Mouse (Mus musculus) midbrain, embryonic 14.5 days (tissue): ENCODE data around the gene Ralb. TPM values are rescaled to one million over a fixed set of nuclear protein-coding genes. Genes with fewer than 3 reads are reported as not detected.
A peak's percentile ranks its signal among the peaks of the same experiment; 100 is the strongest.

Experiments used
- ATAC-seq: fragments of 200-750 bp; cut with Nextera tagmentation; 2 replicates; pipeline ENCODE4 v1.8.0; 2017; ENCODE audit warnings: moderate number of reproducible peaks, moderate library complexity; ENCODE audit not compliant: low FRiP score, low TSS enrichment
- DNase-seq: peaks from one replicate; pipeline ENCODE4 v3.0.0-alpha.2; 2015
- H3K27ac ChIP-seq: fragments of 300-500 bp; sonication (generic); replicated peaks from 2 replicates; pipeline ENCODE4 v1.5.1; 2014; ENCODE audit warnings: mild to moderate bottlenecking, low read depth, low read length, moderate library complexity
- H3K27me3 ChIP-seq: fragments of 300-500 bp; sonication (generic); 2 replicates; pipeline ENCODE4 v1.6.1; 2014; ENCODE audit warnings: low read length, control low read depth, mixed read lengths; ENCODE audit not compliant: control insufficient read depth, insufficient read depth
- H3K36me3 ChIP-seq: fragments of 300-500 bp; sonication (generic); 2 replicates; pipeline ENCODE4 v1.6.1; 2014; ENCODE audit warnings: low read length, control low read depth; ENCODE audit not compliant: control insufficient read depth, insufficient read depth
- H3K4me1 ChIP-seq: fragments of 300-500 bp; sonication (generic); 2 replicates; pipeline ENCODE4 v1.6.1; 2014; ENCODE audit warnings: mild to moderate bottlenecking, antibody characterized with exemption, low read length, control low read depth; ENCODE audit not compliant: control insufficient read depth, insufficient read depth
- H3K4me2 ChIP-seq: fragments of 300-500 bp; sonication (generic); 2 replicates; pipeline ENCODE4 v1.6.1; 2014; ENCODE audit warnings: mild to moderate bottlenecking, low read length, moderate library complexity
- H3K4me3 ChIP-seq: fragments of 300-500 bp; sonication (generic); replicated peaks from 2 replicates; pipeline ENCODE4 v1.5.1; 2014; ENCODE audit warnings: low read depth, low read length
- H3K9ac ChIP-seq: fragments of 300-500 bp; sonication (generic); replicated peaks from 2 replicates; pipeline ENCODE4 v1.6.1; 2014; ENCODE audit warnings: mild to moderate bottlenecking, low read length, moderate library complexity
- H3K9me3 ChIP-seq: fragments of 300-500 bp; sonication (generic); 2 replicates; pipeline ENCODE4 v1.6.1; 2016; ENCODE audit warnings: low read length, control low read depth, mixed read lengths; ENCODE audit not compliant: control insufficient read depth
- WGBS: fragments of 180-500 bp; shearing (Covaris S2); extraction: QIAGEN DNeasy Blood & Tissue Kit; methylation state at CpG from one replicate; pipeline ENCODE4 v1.1.7; 2014; 5-methylcytosine and 5-hydroxymethylcytosine counted together
- polyA plus RNA-seq: library from polyadenylated mRNA; unstranded; fragments of >200 nt; fragmentation: Nextera tagmentation; extraction: Ambion mirVana; gene quantifications from 2 replicates; pipeline ENCODE4 v1.2.1, GENCODE M21; 2014

Ralb gene
- polyA plus RNA-seq, 1 experiment from 2014 or later = 49.6 TPM

DNA sequence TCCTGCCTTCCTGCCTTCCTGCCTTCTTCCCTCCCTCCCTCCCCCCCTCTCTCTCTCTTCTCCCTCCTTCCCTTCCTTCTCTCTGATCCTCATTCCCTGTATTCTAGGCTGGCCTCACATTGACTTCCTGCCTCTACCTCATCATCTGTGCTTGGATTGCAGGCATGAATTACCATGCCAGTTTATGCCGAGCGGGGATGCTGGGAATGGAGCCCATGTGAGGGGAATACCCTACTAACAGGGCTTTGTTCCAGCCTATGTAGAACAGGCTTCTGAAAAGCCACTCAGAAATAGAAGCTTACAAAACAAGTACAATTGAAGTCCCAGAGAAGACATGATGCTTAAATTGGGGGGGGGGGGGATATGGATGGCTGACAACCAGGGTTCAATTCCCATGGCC lies 44.5 kb downstream of the Ralb start:
- Histone ChIP-seq H3K27ac (no peak overlapping the region), H3K4me3 (no peak overlapping the region), H3K4me2 (no peak overlapping the region), H3K4me1 (no peaks in the 10 kb centered on the region), H3K9me3 (no peaks in the 10 kb centered on the region), H3K36me3 (no peaks in the 10 kb centered on the region), H3K9ac (no peak overlapping the region), H3K27me3 (no peaks in the 10 kb centered on the region)
- no peak for DNase-seq
- ATAC-seq = no peak
- WGBS = 67% methylated on average over 2 of the region's 2 CpGs

- Histone ChIP-seq H3K27ac (no peak overlapping the region), H3K4me1 (no peaks in the 10 kb centered on the region), H3K27me3 (no peaks in the 10 kb centered on the region), H3K4me3 (no peak overlapping the region), H3K36me3 (no peaks in the 10 kb centered on the region), H3K4me2 (no peak overlapping the region), H3K9me3 (no peaks in the 10 kb centered on the region), H3K9ac (no peak overlapping the region)
- WGBS = 20% methylated on average over 10 of the region's 10 CpGs
- ATAC-seq (no peak), DNase-seq (peak; percentile 92)
Measured at GRCm38 (mm10) chr1:119457993-119458605, 46.5 kb downstream of the Ralb start.

GRCm38 (mm10) chr1:119457528-119457855 lies 47.1 kb downstream of the Ralb start:
- ATAC-seq (no peak), DNase-seq (no peak)
- no peaks in the 10 kb centered on the region for H3K4me1 ChIP-seq
- H3K9ac ChIP-seq = no peak overlapping the region
- H3K4me3 ChIP-seq = no peak overlapping the region
- H3K9me3 ChIP-seq = no peaks in the 10 kb centered on the region
- no peaks in the 10 kb centered on the region for H3K27me3 ChIP-seq
- no peaks in the 10 kb centered on the region for H3K36me3 ChIP-seq
- no peak overlapping the region for H3K27ac ChIP-seq
- WGBS = 68% methylated on average over 5 of the region's 5 CpGs
- no peak overlapping the region for H3K4me2 ChIP-seq

GRCm38 (mm10) chr1:119456671-119457527 lies 47.7 kb downstream of the Ralb start:
- no peak overlapping the region for H3K4me2 ChIP-seq
- no peak overlapping the region for H3K9ac ChIP-seq
- WGBS = 70% methylated on average over 19 of the region's 19 CpGs
- H3K27me3 ChIP-seq = no peaks in the 10 kb centered on the region
- H3K9me3 ChIP-seq = no peaks in the 10 kb centered on the region
- H3K4me3 ChIP-seq = no peak overlapping the region
- no peak for ATAC-seq
- DNase-seq = peak; percentile 33
- H3K36me3 ChIP-seq = no peaks in the 10 kb centered on the region
- no peaks in the 10 kb centered on the region for H3K4me1 ChIP-seq
- H3K27ac ChIP-seq = no peak overlapping the region

DNA sequence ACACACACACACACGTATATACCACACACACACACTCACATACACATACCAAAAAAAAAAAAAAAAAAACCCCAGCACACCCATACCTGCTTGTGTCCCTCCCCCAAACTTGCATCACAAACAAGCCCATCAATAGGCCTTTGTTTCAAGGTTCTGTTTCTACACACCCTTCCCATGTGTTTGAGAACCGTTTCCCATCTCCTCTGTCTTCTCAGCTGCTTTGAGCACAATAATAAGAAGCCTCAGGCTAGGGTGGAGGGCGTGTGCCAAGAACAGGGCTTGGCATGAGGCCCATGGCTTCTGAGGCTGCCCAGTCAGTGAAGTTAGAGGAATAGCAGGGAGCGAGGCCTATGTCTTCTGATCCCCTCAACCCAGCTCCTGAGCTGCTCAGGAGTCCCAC lies 50.9 kb downstream of the Ralb start:
- no peaks in the 10 kb centered on the region for H3K4me1 ChIP-seq
- 61% methylated on average over 4 of the region's 4 CpGs for WGBS
- no peak overlapping the region for H3K4me2 ChIP-seq
- H3K27ac ChIP-seq = no peak overlapping the region
- H3K36me3 ChIP-seq = no peaks in the 10 kb centered on the region
- H3K9me3 ChIP-seq = no peaks in the 10 kb centered on the region
- H3K27me3 ChIP-seq = no peaks in the 10 kb centered on the region
- no peak overlapping the region for H3K4me3 ChIP-seq
- ATAC-seq (no peak), DNase-seq (peak; percentile 46)
- H3K9ac ChIP-seq = no peak overlapping the region

GRCm38 (mm10) chr1:119451417-119451816 lies 53.2 kb downstream of the Ralb start:
- H3K9me3 ChIP-seq = no peaks in the 10 kb centered on the region
- H3K27me3 ChIP-seq = no peaks in the 10 kb centered on the region
- no peaks in the 10 kb centered on the region for H3K4me1 ChIP-seq
- no peak overlapping the region for H3K4me3 ChIP-seq
- H3K36me3 ChIP-seq = no peaks in the 10 kb centered on the region
- no peak for ATAC-seq
- H3K4me2 ChIP-seq = no peak overlapping the region
- H3K27ac ChIP-seq = no peak overlapping the region
- H3K9ac ChIP-seq = no peak overlapping the region
- DNase-seq = peak; percentile 16
- 59% methylated on average over 10 of the region's 10 CpGs for WGBS

DNA sequence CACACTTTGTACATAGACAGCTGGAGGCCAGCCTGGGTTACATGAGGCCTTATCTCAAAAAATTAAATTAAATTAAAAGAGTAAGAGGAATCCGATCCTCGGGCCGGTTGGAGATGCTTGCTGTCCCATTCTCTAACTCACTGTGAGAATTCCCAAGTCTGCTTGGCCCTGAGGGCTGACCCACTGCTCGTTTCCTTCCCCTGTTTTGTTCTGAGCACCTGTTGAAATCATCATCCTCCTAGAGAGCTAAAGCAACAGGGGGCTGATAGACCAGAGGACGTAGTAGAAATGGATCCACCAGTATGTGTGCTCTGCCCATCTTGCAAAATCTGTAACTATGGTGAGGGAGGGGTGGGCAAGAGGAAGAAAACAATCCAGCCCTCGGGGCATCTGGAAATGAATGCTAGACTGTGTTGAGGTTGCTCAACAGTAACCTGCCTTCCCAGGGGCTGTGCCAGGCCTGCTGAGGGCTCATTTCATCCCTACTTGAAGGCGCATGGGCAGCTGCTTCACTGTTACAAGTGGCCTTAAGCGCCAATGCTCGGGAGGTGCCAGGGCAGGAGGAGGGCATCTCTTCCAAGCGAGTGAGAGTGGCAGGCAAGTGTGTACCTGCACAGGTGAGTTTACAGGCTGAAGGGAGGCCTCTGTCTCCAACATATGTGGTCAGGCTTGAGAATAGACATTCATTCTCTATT lies 53.8 kb downstream of the Ralb start:
- Histone ChIP-seq H3K4me3 (no peak overlapping the region), H3K36me3 (no peaks in the 10 kb centered on the region), H3K27me3 (no peaks in the 10 kb centered on the region), H3K4me1 (no peaks in the 10 kb centered on the region), H3K4me2 (no peak overlapping the region), H3K9ac (no peak overlapping the region), H3K9me3 (no peaks in the 10 kb centered on the region), H3K27ac (no peak overlapping the region)
- 82% methylated on average over 10 of the region's 10 CpGs for WGBS
- ATAC-seq (no peak), DNase-seq (no peak)

GRCm38 (mm10) chr1:119446753-119447283 lies 57.8 kb downstream of the Ralb start:
- no peak overlapping the region for H3K4me3 ChIP-seq
- WGBS = 64% methylated on average over 10 of the region's 10 CpGs
- no peak overlapping the region for H3K9ac ChIP-seq
- H3K27me3 ChIP-seq = no peaks in the 10 kb centered on the region
- ATAC-seq (no peak), DNase-seq (no peak)
- no peaks in the 10 kb centered on the region for H3K4me1 ChIP-seq
- no peaks in the 10 kb centered on the region for H3K9me3 ChIP-seq
- no peak overlapping the region for H3K4me2 ChIP-seq
- H3K27ac ChIP-seq = no peak overlapping the region
- H3K36me3 ChIP-seq = no peaks in the 10 kb centered on the region
